Mouse (Mus musculus) cerebral cortex, adult 2 months (tissue): ENCODE results near the gene Gm20388.

Source experiments
- WGBS: fragments of 180-500 bp; shearing (Covaris S2); methylation state at CpG from one replicate; pipeline ENCODE4 v1.1.7; 2018; 5-methylcytosine and 5-hydroxymethylcytosine counted together

Gm20388 gene

DNA sequence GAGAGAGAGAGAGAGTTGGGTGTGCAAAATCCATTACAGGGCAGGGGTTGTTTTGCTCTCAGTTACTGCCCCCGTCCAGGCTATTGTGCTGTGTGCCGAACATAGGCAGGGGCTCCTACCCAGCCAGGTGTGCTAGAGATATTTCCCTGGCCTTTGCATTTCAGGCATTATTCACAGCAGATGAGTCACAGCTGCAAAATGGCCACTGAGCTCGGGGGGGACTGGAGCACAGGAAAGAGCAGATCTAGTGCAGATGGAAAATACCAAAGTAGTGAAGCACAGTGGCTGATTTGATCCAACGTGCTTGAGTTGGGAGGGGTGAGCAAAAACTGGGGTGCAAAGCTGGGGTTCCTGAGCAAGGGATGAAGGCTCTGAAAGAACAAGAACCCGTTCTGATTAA, 210.3 kb downstream of the Gm20388 start:
- WGBS: 67% methylated on average over 5 of the region's 5 CpGs

DNA sequence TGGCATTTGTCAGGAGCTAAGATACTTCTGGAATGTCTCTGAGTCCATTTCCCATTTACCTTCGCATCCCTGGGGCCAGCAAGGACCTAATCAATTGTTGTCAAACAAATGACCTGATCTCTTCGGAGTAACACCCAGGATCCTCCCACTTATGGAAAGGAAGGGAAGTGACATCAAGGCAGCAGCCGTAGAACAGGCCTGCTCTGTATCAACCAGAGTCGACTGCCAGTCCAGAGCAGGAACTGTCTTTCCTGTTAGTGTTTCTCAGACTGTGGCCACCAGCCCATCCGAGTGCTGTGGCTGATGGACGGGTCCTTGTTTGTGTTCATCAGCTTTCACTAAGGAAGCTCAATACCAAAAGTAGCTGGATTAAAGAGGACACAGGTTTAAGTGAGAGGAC, 213.6 kb downstream of the Gm20388 start:
- WGBS: 56% methylated on average over 6 of the region's 6 CpGs

DNA sequence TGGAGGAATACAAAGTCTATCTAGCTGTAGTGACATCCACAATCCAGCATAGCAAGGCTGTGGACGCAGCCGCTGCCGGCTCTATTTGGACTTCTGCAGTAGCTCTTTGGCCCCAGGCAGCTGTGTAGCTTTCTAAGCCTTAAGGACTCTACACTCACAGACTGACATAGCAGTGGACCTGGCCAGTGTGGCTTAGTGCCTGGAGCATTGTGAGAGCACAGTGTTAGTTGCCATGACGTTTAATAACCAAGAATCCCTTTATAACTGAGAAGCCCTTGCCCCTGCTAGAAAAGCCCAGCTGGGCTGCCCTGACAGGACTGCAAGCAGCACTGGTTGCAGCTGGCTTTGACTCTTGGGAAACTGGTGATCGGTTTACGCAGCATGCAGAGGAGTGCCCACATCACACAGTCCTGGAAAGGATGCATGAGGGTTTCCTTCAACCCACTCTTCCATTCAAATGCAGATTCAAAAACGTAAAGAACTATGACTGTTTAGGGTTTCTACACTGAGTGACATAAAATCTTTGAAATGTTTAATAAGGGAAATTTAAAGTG, 214.3 kb downstream of the Gm20388 start:
- 54% methylated on average over 7 of the region's 7 CpGs for WGBS

DNA sequence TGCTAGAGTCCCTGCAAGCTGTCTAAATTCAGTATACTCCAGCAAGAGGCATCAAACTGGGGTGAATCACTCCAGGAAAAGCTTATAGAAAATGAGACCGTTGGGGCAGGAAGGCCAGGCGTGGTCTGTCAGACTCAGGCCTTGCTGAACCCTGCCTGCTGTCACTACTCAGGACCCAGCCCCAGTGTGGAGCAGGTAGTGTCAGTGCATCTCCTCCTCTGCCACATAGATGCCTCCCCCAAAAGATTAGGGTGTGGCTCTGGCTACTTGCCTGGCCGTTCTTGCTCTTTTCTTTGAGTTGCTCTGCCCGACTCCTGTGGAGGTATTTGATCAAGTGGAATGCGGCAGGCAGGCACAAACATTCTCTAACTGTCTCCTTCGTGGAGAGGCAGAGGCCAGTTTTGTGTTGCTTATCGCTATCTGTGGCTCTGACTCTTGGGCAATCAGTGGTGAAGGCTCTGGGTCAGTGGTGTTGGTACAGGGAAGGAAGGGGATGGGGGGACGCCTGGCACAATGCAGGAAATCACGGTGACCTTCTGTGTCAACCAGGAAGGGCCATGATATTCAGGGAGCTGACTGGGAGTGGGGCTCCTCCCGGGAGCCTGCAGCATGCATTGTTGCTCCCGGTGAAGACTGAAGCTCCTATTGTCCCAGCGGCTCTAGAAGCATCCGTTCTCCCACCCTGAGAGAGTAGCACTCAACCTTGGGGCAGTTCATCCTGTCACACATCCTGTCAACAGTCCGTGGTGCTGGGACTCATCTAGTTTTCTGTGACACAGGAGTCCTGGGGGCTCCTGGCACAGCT, 215.9 kb downstream of the Gm20388 start:
- 62% methylated on average over 14 of the region's 14 CpGs for WGBS

DNA sequence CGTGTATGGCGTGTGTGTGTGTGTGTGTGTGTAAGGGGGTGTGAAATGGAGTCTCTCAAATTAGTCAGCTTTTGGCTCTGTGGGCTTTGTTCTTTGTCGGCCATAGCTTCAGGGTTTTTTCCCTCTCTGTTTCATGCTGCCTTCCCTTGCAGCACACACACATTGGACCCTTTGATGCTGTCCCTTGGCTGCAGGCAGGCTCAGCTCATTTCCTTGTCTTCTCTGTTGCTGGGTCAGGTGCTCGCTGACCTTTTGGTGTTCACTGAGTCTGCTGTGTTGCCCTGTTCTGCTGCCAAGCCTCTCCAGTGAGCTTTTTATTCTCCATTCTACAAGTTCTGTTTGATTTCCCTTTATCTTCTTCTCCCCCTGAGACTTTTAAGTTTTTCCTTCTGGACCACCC, 218.9 kb downstream of the Gm20388 start:
- 42% methylated on average over 4 of the region's 4 CpGs for WGBS

DNA sequence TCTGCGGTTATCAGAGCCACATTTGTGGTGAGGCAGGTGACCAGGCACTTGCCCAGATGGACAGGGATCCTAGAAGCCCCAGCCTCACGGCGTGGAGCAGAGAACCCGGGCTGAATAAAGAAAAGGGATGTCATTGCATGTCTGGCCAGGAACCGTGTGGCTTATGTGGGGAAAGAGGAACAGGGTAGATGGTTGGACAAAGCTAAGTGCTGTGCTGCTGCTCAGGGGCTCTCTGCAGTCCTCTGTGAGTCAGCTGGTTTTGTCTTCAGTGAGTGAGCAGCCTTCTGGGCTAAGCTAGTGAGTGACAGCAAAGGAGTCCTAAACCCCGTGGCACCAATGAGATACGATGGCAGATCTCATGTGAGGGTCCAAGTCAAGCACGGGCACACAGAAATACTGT, 220.5 kb downstream of the Gm20388 start:
- WGBS: 78% methylated on average over 8 of the region's 8 CpGs

DNA sequence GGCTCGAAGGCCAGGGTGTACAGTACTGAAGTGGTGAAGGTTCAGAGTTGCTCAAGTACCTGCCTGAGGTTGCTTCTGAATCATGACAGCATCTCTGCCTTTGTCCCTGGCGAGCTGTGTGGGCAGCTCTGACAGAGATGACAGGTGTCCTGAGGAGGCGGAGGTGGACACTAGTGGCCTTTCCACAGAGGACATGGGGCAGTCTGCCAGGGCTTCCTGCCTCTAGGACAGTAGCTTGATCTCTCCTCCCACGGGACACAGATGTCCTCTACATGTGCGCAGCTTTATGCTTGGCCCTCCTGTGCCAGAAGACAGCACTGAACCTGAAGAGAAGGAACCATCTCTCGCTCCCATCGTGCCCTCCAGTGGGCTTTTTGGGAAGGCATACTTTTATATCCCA, 222.5 kb downstream of the Gm20388 start:
- 71% methylated on average over 7 of the region's 7 CpGs for WGBS

DNA sequence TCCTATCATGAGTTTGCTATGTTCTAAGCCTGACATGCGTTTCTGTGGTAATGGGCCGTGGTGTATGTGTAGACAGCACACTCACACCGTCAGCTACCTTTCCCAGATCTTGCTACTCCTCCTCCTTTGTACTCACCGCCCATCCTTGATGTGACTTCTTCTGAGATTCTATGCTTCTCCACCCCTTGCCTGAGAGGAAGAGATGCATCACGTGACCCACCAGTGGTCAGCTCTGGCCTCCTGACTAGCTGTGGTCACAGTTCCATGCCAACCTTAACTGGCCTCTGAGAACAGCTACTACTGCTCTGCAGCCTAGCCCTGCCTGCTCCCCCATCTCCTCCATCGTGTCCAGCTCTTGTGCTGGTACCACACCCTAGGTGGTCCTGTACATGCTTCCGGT, 225.0 kb downstream of the Gm20388 start:
- 83% methylated on average over 7 of the region's 7 CpGs for WGBS

DNA sequence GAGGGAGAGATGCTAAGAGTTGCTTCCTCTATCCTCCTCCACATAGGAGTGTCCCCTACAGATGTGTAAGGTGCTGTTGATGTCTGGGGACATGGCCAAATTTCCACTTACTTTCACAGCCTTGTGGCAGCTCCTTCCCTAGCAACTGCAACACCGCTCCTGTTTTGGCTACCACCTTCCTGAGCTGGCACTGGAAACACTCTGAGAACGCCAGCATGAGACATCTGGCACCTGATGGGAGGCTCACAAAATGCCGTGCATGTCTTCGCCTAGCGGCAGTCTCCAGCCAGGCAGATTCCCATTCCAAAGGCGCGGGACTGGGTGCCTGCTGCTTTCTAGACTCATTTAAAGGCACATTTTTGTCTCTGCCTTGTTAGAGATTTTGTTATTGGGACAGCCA, 226.0 kb downstream of the Gm20388 start:
- WGBS: 41% methylated on average over 7 of the region's 7 CpGs

DNA sequence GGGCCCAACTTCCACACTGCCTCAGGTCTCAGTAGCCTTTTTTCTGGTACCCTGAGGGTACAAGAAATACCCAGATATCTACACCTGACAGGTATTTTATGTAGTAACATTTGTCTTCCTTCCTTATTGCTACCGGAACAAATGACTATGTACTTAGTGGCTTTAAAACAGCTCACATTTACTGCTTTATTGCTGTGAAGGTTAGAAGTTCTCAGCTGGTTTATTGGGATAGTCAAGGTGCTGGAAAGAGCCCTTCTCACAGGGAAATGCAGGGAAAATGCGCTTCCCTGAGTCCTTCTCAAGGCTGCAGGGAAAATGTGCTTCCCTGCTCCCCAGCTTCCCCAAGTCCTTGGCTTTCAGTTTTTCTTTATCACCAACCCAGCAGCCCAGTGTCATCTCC, 228.3 kb downstream of the Gm20388 start:
- 93% methylated on average over 2 of the region's 2 CpGs for WGBS

DNA sequence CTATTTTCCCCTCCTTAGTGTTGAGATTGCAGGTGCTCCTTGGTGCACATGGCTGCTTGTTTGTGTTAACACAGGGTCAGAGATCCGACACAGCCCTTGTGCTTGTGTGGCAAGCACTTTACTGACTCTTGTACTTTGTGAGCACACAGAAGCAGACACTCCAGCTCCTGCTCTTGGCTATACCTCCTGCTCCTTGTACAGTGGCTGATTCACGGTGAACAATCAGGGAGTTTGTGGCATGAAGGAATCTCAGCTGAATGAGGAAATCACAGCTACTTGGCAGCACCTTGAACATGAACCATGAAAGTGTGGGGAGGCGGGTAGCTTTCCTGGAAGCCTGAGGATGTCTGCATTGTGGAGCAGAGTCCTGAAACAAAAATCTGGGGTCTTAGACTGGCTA, 230.1 kb downstream of the Gm20388 start:
- WGBS: 55% methylated on average over 3 of the region's 3 CpGs

DNA sequence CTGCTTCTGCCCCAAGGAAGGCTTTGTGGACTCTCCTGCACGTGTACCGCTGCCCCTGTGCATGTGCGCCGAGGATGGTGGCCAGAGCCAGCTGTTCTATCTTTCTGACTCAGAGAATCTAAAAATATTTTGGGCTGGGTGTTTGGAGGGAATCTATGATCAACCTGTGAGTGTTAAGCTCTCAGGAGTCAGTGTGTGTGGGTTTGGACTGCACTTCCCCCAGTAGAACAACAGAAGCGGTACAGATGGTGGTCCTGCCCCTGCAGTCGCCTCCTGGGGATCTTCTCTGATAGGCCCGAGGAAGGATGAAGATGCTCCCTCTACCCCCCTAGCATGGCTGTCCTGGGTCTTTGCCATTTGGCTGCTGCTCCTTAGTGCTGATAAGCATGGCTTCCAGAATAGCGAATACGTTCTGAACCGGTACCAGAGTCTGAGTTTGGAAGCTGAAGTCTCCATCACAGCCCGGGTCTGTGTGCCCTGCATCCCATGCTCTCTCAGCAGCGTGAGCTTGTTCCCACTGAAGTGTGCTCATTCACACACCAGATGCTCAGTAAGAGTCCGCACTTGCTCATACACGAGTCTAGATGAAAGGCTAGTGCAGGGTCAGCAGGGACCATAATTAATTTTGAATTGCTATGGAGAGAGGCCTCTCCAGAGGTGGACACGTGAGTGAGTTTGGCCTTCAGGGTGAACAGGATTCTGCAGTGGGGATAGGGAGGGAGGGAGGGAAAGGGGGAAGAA, 233.4 kb downstream of the Gm20388 start:
- 36% methylated on average over 15 of the region's 15 CpGs for WGBS

DNA sequence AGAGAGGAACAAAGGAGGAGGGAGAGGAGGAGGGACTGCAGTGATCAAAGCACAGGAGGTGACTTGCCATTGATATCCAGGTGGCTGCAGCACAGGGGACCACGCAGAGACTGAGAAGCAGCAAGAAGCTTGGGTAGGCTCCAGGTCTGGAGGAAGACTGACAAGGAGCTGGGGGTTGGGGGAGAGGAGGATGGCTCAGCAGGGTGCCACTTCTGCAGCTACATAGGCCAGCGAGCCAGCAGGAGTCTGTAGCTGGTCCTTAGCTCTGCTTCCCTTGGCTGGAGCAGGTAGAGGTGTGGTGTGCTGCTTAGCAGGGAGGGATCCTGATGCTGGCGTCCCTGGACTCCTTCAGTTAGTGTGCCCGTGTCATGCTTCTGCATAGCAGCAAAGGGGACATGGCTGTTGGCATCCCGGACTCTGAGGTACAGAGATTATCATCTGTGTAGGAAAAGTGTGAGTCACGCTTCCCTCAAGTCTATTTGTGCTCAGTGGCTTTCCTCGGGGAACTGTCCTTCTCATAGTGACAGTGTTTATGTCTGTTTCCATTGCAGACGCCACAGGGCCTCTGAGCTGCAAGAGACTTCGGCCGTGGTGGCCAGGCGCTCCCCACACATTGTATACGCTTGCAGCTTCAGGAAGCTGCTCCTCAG, 234.1 kb downstream of the Gm20388 start:
- 32% methylated on average over 12 of the region's 12 CpGs for WGBS

DNA sequence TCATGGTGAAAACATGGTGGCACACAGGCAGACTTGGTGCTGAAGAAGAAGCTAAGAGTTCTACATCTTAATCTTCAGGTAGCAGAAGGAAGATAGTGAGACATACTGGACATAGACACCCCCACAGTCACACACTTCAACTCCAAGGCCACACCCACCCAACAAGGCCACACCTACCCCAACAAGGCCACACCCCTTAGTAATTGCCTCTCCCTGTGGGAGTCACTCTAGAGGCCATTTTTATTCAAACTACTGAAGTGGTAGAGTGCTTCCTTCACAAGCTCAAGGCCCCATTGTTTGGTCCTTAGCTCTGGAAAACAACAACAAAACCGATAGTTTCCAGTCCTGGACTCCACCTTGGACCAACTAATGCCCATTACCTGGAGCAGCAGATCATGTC, 235.4 kb downstream of the Gm20388 start:
- WGBS: 76% methylated on average over 1 of the region's 1 CpGs

DNA sequence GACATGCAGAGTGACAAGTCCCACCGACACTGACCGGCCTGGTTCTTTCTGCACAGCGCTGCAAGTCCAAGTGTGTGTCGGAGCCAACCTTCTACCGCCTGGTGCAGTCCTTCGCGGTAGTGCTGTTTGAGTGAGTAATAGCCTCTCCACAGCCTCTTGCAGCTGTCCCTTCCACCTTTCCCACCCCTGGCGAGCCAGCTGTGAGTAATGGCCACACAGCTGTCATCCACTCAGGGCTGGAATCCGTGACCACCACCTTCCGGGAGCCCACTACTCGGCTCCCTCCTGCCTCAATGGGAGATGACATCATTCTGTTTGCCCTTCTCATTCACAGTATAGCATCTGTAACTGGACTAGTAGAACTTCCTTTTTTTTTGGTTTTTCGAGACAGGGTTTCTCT, 239.4 kb downstream of the Gm20388 start:
- WGBS: 80% methylated on average over 12 of the region's 12 CpGs

DNA sequence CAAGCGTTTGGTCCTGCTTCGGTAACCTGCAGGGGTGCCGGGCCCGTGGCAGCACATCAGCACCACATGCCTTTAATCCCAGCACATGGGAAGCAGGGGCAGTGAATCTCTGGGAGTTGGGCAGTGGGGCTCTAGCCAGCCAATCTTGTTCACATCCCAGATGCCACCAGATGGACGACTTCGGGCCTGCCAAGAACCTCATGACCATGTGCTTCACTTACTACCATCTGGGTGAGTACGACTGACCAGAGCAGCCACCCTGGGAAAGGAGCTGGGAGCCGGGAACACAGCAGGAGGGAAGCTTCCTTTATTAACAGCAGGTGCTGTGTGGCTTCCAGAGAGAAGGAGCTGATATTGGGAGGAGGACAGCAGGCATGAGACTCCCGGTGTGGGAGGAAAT, 240.5 kb downstream of the Gm20388 start:
- WGBS: 69% methylated on average over 9 of the region's 9 CpGs

DNA sequence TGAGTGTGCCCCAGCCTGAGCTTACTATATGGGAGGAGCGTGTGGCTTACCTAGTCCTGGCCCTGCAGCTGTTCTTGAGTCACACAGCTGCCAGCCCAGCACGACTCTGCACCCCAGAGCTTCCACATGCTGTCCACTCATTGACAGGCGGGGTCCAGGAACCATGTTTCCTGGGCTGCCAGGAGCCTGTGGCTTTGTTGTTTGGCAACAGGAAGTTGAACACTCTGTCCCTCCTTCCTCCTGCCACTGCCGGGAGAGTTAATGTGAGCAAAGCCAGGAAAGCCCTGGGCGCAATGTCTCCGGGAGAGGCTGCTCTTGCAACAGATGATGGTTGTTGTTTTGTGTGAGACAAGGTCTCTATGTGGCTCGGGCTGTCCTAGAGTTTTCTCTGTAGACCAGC, 242.0 kb downstream of the Gm20388 start:
- 70% methylated on average over 7 of the region's 7 CpGs for WGBS

DNA sequence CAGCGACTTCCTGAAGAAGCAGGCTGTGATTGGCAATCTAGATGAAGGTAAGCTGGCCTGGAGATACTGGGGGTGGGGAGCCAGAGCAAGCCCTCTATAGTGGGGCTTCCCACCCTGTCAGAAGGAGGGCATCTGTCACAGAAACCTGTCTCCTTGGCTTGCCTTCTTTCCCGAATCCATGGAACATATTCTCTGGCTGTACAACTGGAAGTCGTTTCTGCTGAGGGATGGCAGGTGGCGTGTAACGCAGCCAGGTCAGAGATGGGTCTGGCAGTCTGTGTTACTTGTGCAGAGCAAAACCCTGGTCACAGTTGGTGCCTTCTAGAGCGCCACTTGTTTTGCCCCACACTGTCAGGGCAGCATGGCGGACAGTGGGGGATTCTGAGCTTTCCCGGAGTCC, 249.7 kb downstream of the Gm20388 start:
- WGBS: 74% methylated on average over 8 of the region's 8 CpGs

DNA sequence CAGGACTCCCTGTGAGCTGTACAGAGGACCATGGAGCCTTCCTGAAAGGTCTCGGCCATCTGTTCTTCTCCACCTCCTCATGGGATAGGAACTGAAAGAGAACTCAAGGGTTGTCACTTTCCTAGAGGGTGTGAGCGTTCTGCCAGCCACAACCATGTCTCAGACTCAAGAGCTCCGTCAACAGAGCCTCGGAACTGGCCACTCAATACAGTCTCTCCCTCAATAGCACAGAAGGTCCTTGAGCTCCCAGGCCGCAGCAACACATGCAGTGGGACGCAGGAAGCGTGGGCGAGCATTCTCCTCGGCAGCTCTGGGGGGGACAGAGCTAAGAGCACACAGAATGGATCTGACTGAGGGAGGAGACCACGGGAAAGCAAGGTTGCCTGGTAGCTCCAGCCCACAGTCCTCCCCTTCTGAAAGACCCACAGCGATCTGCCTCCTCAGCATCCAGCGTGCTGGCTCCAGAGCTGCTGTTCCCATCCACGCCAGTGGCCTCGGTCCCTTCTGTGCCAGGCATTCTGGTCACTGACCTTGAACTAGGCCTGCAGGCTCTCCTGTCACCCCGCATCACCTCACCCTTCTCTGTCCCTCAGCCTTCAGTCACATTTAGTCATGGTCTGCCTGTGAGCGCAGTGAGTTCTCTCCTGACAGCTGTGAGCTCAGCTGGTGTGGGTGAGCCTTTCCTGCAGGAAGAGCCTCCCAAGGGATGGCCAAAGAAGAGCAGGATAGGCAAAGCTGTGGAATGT, 251.2 kb downstream of the Gm20388 start:
- 59% methylated on average over 16 of the region's 16 CpGs for WGBS

DNA sequence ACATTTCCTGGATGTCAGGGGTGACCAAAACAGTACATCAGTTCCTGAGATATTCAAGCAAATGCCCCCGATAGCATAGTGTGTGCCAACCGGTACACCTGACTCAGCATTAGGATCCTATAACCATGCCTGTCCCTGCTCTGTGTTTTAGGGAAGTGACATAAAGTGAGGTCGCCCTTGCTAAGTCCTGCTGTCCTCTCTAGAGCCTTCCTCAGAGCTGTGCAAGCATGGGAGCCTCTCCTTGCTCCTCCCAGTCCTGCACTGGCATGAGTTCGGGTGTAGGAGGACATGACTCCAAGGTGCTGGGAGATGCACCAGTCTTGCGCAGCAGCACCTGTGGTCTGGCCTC, 251.7 kb downstream of the Gm20388 start:
- WGBS: 83% methylated on average over 5 of the region's 5 CpGs

DNA sequence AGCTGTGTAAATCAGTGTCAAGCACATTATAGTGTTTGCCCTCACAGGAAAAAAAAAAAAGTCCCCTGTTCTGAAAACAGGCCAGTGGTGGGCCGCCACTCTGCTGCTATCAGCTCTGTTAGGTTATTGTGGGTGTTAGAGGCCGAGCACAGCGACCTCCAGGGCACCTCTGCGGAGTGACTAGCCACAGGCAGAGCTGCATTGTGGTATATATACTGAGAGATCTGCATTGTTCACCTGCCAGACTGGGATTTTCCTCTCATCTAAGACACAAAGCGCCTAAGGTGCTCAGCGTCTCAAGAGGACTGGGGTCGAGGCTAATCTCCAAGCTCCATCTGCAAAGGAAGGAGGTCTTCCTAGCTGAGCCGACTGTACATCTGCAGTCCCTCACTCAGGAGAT, 252.7 kb downstream of the Gm20388 start:
- WGBS: 88% methylated on average over 8 of the region's 8 CpGs

DNA sequence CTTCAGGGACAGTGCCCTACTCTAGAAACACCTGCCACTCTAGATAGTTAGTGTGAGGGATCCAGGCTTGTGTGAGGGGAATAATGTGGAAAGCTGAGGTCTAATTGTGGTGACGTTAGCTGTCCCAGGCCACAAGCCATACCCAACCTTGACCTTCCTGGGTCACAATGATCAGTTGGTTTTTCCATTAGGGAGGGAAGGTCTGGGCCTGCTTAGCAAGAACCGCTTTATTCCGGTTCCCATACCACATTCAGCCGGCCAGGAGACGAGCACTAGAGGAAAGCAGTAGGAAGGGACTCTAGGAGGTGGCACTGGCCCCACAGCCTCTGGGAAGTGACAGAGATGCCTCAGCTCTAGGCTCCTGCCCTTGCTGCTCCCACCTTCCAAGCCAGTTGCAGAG, 253.4 kb downstream of the Gm20388 start:
- WGBS: 95% methylated on average over 5 of the region's 5 CpGs
